Mouse (Mus musculus) mesoderm, embryonic 11.5 days (tissue): ENCODE data around the gene Olfr1209.

Source experiments
- DNase-seq: peaks from one replicate; pipeline ENCODE4 v3.0.0-alpha.2; 2012; ENCODE audit warnings: low read depth, low spot score

Olfr1209 gene

DNA sequence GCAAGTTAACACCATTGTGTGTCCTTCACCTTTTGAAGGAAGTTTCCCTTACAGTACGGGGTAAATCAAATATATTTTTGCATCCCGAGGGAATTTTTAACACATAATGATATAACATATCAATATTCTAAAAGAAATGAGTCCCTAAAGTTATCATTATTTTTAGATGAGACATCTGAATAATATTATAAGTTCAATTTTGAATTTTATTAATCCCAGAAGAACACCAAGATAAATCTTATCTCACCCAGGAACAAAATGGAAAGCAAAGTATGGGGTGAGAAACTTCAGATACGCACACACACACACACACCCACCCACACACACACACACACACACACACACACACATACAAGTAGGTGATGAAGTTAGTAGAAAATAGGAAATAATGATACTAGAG lies at the start of gene Olfr1209:
Gene Olfr1209, minus strand, starts transcription at position 101 of the 400 bp plus-strand sequence.
- DNase-seq: no peak

DNA sequence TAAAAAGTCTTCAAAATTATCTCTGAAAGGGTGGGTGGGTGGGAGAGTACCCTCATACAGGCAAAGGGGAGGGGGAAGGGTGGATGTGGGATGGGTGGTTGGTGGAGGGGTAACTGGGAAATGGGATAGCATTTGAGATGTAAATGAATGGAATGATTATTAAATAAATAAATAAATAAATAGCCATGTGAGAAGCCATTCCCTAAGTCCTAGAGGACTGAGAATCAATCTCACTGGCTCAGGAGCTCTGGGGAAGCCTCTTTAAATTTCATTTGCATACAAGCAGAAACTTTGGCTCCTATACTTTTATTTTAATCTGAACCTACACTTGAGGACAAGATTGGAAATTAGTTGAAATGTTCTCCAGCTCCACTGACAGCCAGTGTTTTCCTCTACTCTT lies 38.7 kb upstream of the Olfr1209 start, which contains the start of gene Olfr1212:
Gene Olfr1212, plus strand, starts transcription at position 301 of the 400 bp plus-strand sequence.
- DNase-seq: no peak

DNA sequence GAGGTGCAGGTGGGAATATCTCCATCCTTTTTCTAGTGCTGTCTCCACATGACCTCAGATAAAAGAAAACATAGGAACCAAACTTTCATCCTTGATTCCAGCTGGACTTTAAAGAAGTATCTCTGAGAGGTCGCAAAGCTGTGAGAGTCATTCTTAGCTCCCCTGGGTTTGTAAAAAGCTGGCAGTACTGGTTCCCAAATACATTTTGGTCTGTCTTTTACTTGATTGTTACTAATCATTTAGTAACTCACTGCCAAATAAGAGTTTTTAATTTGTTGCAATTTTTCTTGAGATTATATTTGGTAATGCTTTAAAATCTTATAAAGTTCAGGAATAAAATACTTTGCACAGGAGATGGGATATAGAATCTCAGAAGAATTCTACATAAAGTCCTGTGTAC lies 23.1 kb upstream of the Olfr1209 start, which contains the start of gene Olfr1211:
Gene Olfr1211, minus strand, starts transcription at position 101 of the 400 bp plus-strand sequence.
- no peak for DNase-seq

DNA sequence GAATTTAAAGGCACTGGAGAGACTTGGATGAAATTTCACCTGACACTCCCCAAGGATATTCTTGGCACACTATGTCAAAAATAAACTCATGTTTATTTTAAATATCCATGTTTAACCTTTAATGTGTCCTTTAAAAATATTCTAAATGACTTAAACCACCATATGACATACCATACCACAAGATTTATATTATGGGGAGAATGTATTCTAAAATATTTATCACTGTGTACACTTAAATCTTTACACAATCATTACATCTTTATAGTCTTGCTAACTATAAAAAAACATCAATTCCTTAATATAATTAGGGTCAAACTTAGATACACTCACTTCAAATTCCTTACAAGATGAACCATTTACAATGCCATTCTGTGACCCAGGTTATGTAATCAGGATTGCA lies 12.7 kb downstream of the Olfr1209 start, which contains the start of gene Olfr1208:
Gene Olfr1208, minus strand, starts transcription at position 101 of the 400 bp plus-strand sequence.
- no peak for DNase-seq

DNA sequence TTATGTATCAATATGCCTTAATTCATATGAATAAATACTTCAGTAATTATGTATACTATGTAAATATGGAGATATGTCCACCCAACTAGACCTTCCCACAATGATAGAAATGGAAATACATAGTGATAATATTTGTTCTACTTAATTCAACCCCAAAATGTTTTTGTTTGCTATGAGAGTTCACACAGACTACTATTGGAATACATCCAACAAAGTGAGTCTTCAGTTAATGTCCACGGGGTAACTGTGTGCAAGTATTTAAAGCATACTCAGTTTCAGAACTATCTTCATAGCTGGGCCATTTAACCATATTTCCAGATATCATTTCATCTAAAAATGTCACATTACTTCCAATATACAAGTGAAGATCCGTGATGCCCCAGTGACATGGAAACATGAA lies 52.0 kb downstream of the Olfr1209 start, which contains the start of gene Olfr1206:
Gene Olfr1206, plus strand, starts transcription at position 301 of the 400 bp plus-strand sequence.
- no peak for DNase-seq
